Mouse (Mus musculus): ENCODE results near the gene Arih1. TPM values are rescaled to one million over a fixed set of nuclear protein-coding genes. Genes with fewer than 3 reads are reported as not detected.

The Arih1 gene
- total and polyA plus RNA-seq, 3 experiments, result 46.5 to 60.4 (median 48.4) TPM

- TF ChIP-seq MAFK (IDR thresholded peaks at IDR 0.05; ENCODE audit: borderline replicate concordance, low read depth, low read length), result no peak
- TF ChIP-seq UBTF (IDR thresholded peaks at IDR 0.05; ENCODE audit: borderline replicate concordance, insufficient read depth, low read depth, low read length), result no peak
- no peak for TF ChIP-seq ZMIZ1 (IDR thresholded peaks at IDR 0.05; ENCODE audit: low read depth, low read length)
- peak; percentile 63; the same call in 1 of the 2 replicates for TF ChIP-seq MXI1 (IDR thresholded peaks at IDR 0.05; ENCODE audit: low read depth, low read length)
- no peak for TF ChIP-seq MYB (IDR thresholded peaks at IDR 0.05; ENCODE audit: low read depth, low read length)
- peak; percentile 68 for TF ChIP-seq RAD21 (IDR thresholded peaks at IDR 0.05; ENCODE audit: low read depth, low read length)
- TF ChIP-seq RCOR1 (IDR thresholded peaks at IDR 0.05; ENCODE audit: low read depth, low read length), result no peak
- no peak for TF ChIP-seq TBP (IDR thresholded peaks at IDR 0.05; ENCODE audit: low read depth, low read length)
- no peak for TF ChIP-seq MYC (IDR thresholded peaks at IDR 0.05; ENCODE audit: low read depth, low read length)
- TF ChIP-seq CTCF (IDR thresholded peaks at IDR 0.05 in 2 of 3, conservative IDR thresholded peaks at IDR 0.05 in 1 of 3; ENCODE audit: control insufficient read depth in 1 of 3, insufficient read depth in 1 of 3, low read depth in 2 of 3, low read length in 3 of 3, poor library complexity in 1 of 3, severe bottlenecking in 1 of 3), result peak; percentile 61 to 84 (median 66)
- TF ChIP-seq CHD1 (IDR thresholded peaks at IDR 0.05; ENCODE audit: low read depth, low read length), result 0 out of 2 replicates have a peak, but pooled peaks have one; percentile 72
- TF ChIP-seq E2F4 (IDR thresholded peaks at IDR 0.05; ENCODE audit: borderline replicate concordance, low read depth, low read length), result no peak
- no peak for TF ChIP-seq BHLHE40 (IDR thresholded peaks at IDR 0.05; ENCODE audit: borderline replicate concordance, low read depth, low read length)
- TF ChIP-seq TAL1 (IDR thresholded peaks at IDR 0.05; ENCODE audit: low read length), result no peak
- TF ChIP-seq NRF1 (IDR thresholded peaks at IDR 0.05; ENCODE audit: insufficient read depth, low read depth, low read length, poor library complexity, severe bottlenecking), result no peak
Measured at GRCm38 (mm10) chr9:59482419-59482818, 4.0 kb downstream of the Arih1 start (continued).

GRCm38 (mm10) chr9:59476617-59477016 lies 9.8 kb downstream of the Arih1 start:
- peaks cover 6 to 32% of the 10 kb centered on the region in 2 experiments; a peak in 3 of 4 replicates for H3K4me1 ChIP-seq (ENCODE audit: control insufficient read depth in 1 of 2, insufficient read depth in 2 of 2, low read length in 2 of 2)
- no peak overlapping the region for H3K9ac ChIP-seq (ENCODE audit: control insufficient read depth, low read depth, low read length, poor library complexity, severe bottlenecking)

GRCm38 (mm10) chr9:59474838-59475237 lies 11.6 kb downstream of the Arih1 start:
- no peak overlapping the region for H3K4me3 ChIP-seq (ENCODE audit: control insufficient read depth in 1 of 2, insufficient read depth in 1 of 2, low read depth in 2 of 2, low read length in 2 of 2)
- H3K4me1 ChIP-seq (ENCODE audit: control insufficient read depth in 1 of 2, insufficient read depth in 2 of 2, low read length in 2 of 2), result peaks cover 11 to 40% of the 10 kb centered on the region in 2 experiments
- no peak overlapping the region for H3K9ac ChIP-seq (ENCODE audit: control insufficient read depth, low read depth, low read length, poor library complexity, severe bottlenecking)
- H3K36me3 ChIP-seq (ENCODE audit: control insufficient read depth in 1 of 2, insufficient read depth in 2 of 2, low read length in 2 of 2), result peaks cover 12 to 60% of the 10 kb centered on the region in 2 experiments
- no peak overlapping the region for H3K27ac ChIP-seq (ENCODE audit: control insufficient read depth, low read depth, low read length)
- H3K79me2 ChIP-seq (ENCODE audit: control insufficient read depth, insufficient read depth, low read length, poor library complexity), result peaks cover 68% of the 10 kb centered on the region
- H3K9me3 ChIP-seq (replicated peaks; ENCODE audit: insufficient read depth, low read length), result no peaks in the 10 kb centered on the region
- DNase-seq (ENCODE audit: low read depth, low spot score), result peak; percentile 44
- no peaks in the 10 kb centered on the region for H3K27me3 ChIP-seq (ENCODE audit: control insufficient read depth in 1 of 2, insufficient read depth in 2 of 2, low read length in 2 of 2)
- TF ChIP-seq RCOR1 (IDR thresholded peaks at IDR 0.05; ENCODE audit: low read depth, low read length) (peak; percentile 42; the same call in 1 of the 2 replicates), EP300 (IDR thresholded peaks at IDR 0.05; ENCODE audit: low read depth in 1 of 2, low read length in 2 of 2) (peak; percentile 64 to 66), ELF1 (IDR thresholded peaks at IDR 0.05; ENCODE audit: low read depth, low read length) (no peak), MAZ (IDR thresholded peaks at IDR 0.05; ENCODE audit: low read depth, low read length) (no peak), CHD1 (IDR thresholded peaks at IDR 0.05; ENCODE audit: low read depth, low read length) (no peak), POLR2AphosphoS5 (IDR thresholded peaks at IDR 0.05; ENCODE audit: borderline replicate concordance, low read depth, low read length) (no peak), USF2 (IDR thresholded peaks at IDR 0.05; ENCODE audit: borderline replicate concordance in 1 of 2, insufficient read depth in 1 of 2, low read depth in 1 of 2, low read length in 2 of 2) (no peak), GATA1 (IDR thresholded peaks at IDR 0.05; ENCODE audit: low read depth, low read length) (peak; percentile 52; the same call in 1 of the 2 replicates), ZKSCAN1 (IDR thresholded peaks at IDR 0.05; ENCODE audit: low read depth, low read length) (no peak), MAFK (IDR thresholded peaks at IDR 0.05; ENCODE audit: borderline replicate concordance, low read depth, low read length) (no peak; the same call in 1 of the 2 replicates), ETS1 (IDR thresholded peaks at IDR 0.05; ENCODE audit: low read depth, low read length) (peak; percentile 69), POLR2AphosphoS2 (IDR thresholded peaks at IDR 0.05; ENCODE audit: low read length) (no peak), KAT2A (conservative IDR thresholded peaks at IDR 0.05; ENCODE audit: low read depth, low read length) (no peak), TCF12 (IDR thresholded peaks at IDR 0.05; ENCODE audit: low read depth, low read length) (peak; percentile 69; the same call in 1 of the 2 replicates), BHLHE40 (IDR thresholded peaks at IDR 0.05; ENCODE audit: borderline replicate concordance, low read depth, low read length) (no peak), NELFE (IDR thresholded peaks at IDR 0.05; ENCODE audit: low read depth, low read length) (no peak), ZNF384 (IDR thresholded peaks at IDR 0.05; ENCODE audit: low read depth, low read length) (no peak)

More at GRCm38 (mm10) chr9:59476617-59477016, 9.8 kb downstream of the Arih1 start:
- no peaks in the 10 kb centered on the region for H3K27me3 ChIP-seq (ENCODE audit: control insufficient read depth in 1 of 2, insufficient read depth in 2 of 2, low read length in 2 of 2)
- no peak overlapping the region for H3K27ac ChIP-seq (ENCODE audit: control insufficient read depth, low read depth, low read length)
- H3K36me3 ChIP-seq (ENCODE audit: control insufficient read depth in 1 of 2, insufficient read depth in 2 of 2, low read length in 2 of 2), result peaks cover 12 to 57% of the 10 kb centered on the region in 2 experiments
- peaks cover 70% of the 10 kb centered on the region for H3K79me2 ChIP-seq (ENCODE audit: control insufficient read depth, insufficient read depth, low read length, poor library complexity)
- no peak overlapping the region for H3K4me3 ChIP-seq (ENCODE audit: control insufficient read depth in 1 of 2, insufficient read depth in 1 of 2, low read depth in 2 of 2, low read length in 2 of 2)
- H3K9me3 ChIP-seq (replicated peaks; ENCODE audit: insufficient read depth, low read length), result no peaks in the 10 kb centered on the region
- TF ChIP-seq JUND (IDR thresholded peaks at IDR 0.05; ENCODE audit: low read depth, low read length) (no peak), ZC3H11A (IDR thresholded peaks at IDR 0.05; ENCODE audit: low read depth, low read length) (no peak)
- no peak for DNase-seq (ENCODE audit: low read depth, low spot score)

All from MEL (cell line).